In genomic region chr9:62122508-62123215, GRCm38 (mm10) we compare ENCODE assay signal across 8 mouse cellular contexts. TPM values are rescaled to one million over a fixed set of nuclear protein-coding genes. Genes with fewer than 3 reads are reported as not detected.
DNase-seq lines count a peak whose midpoint lies in the region; ATAC-seq and TF ChIP-seq lines count a peak whose summit lies in the region.

Gene Glce, minus strand, starts transcription at chr9:62122655.

- no peak for TF ChIP-seq CTCF in cortical plate, adult 2 months (IDR thresholded peaks at IDR 0.05; ENCODE audit: extremely low read depth, insufficient read depth, low read length)

- peak; percentile 98 for ATAC-seq in activated CD4-positive, CD25-positive, alpha-beta regulatory T cell, adult 4 months

- peaks cover 23% of the 10 kb centered on the region for H3K27me3 ChIP-seq in megakaryocyte, embryonic 14.5 days (replicated peaks)

- DNase-seq in gastrocnemius, adult 8-10 months (ENCODE audit: low spot score in 2 of 2), result peak; percentile 96
- DNase-seq in hindlimb bud, embryonic 11.5 days (ENCODE audit: extremely low spot score, low read depth, low spot score), result peak; percentile 97
- peak; percentile 94 to 97 for DNase-seq in left cerebral cortex, adult 8-10 months (ENCODE audit: low spot score in 2 of 2)
- DNase-seq in right cerebral cortex, postnatal 10 days (ENCODE audit: low spot score in 2 of 2), result peak; percentile 98 to 99
- DNase-seq in urinary bladder, postnatal 25 days (ENCODE audit: low spot score), result peak; percentile 94

- H3K27ac ChIP-seq in cortical plate, adult 2 months (ENCODE audit: insufficient read depth, low read length), result no peak within 1 kb of the TSS; the same call in none of the 2 replicates

- H3K9me3 ChIP-seq in megakaryocyte, embryonic 14.5 days, result peaks cover 8% of the 10 kb centered on the region

- TF ChIP-seq POLR2A in cortical plate, adult 2 months (IDR thresholded peaks at IDR 0.05; ENCODE audit: extremely low read depth, insufficient read depth, low read length), result peak; percentile 88

- peak within 1 kb of the TSS; percentile 77 for H3K4me3 ChIP-seq in cortical plate, adult 2 months (ENCODE audit: insufficient read depth, low read length)
- peak within 1 kb of the TSS; percentile 97 for H3K4me3 ChIP-seq in megakaryocyte, embryonic 14.5 days (replicated peaks)

- H3K4me1 ChIP-seq in cortical plate, adult 2 months (ENCODE audit: control insufficient read depth, insufficient read depth, low read length), result peaks cover 4% of the 10 kb centered on the region
- H3K4me1 ChIP-seq in megakaryocyte, embryonic 14.5 days, result peaks cover 27% of the 10 kb centered on the region

- no peaks in the 10 kb centered on the region for H3K36me3 ChIP-seq in megakaryocyte, embryonic 14.5 days (replicated peaks; ENCODE audit: low read length)

RNA-seq across cellular contexts. Expression of gene Glce, which starts in this region (rescaled TPM):
- polyA plus RNA-seq in activated CD4-positive, CD25-positive, alpha-beta regulatory T cell, adult 4 months (2017; shearing (Covaris generic)), result 1 to 10 TPM; 4.7 to 5.4 TPM
- 12.8 and 13.0 TPM in 2 replicates for polyA plus RNA-seq in cortical plate, adult 2 months (2012; rRNA removed)
- total RNA-seq in gastrocnemius, adult 8-10 months (2022), result 1 to 10 TPM; 5.3 to 6.4 (median 5.6) TPM
- total RNA-seq in left cerebral cortex, adult 8-10 months (2022), result 10 to 100 TPM; 39.0 to 44.3 (median 41.3) TPM
- 0.82 TPM in 1 of 2 replicates, not detected in the other for polyA plus RNA-seq in megakaryocyte, embryonic 14.5 days (2012; ENCODE audit: insufficient read depth, low replicate concordance)

Comparison
In these comparisons a context has a peak if more than half of its experiments do, and no peak if none do; other contexts are left out.
1. RNA of gene Glce (total RNA-seq): 39.0 to 44.3 TPM in left cerebral cortex, adult 8-10 months; 5.3 to 6.4 TPM in gastrocnemius, adult 8-10 months; every median in the first group is over 4 times any median in the second.
2. Peak in every context shown above with its lines, with median percentiles within 50 percentile points of each other: DNase-seq.